In the genomic region with DNA sequence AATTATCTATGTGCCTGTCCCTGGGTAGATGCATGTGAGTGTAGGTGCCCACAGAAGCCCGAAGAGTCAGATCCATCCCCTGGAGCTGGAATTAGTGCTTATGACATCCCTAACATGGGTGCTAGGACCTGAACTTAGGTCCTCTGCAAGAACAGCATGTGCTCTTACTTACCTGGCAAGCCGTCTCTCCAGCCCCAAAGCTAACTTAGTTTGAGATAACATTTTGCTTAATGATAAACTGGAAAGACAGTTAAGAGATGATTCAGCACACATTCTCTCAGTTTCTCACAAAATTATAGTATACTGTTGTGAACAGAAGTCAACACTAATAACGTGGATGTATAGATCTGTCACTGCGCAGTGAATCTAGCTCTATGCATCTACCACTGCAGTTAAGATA, we compare ENCODE assay signal across 13 mouse cellular contexts.
"Had no signal": no experiment of that assay in that cellular context is flagged by ENCODE, and none has a peak within 500 bp of the region (broad histone marks: within the 10 kb centered on the region; RNA-seq: fewer than 3 reads in every experiment).

No protein-coding gene starts in this region.

- H3K27ac ChIP-seq: kidney, embryonic 15.5 days; limb, embryonic 12.5 days; lung, embryonic 15.5 days; macrophage; neural tube, embryonic 15.5 days had no signal

- DNase-seq: kidney, adult 2 months; kidney, postnatal 14 days; lung, postnatal 14 days; midbrain, embryonic 14.5 days; thymus, adult 18-20 months; thymus, postnatal 25 days had no signal

- H3K27me3 ChIP-seq: kidney, embryonic 15.5 days; limb, embryonic 12.5 days; lung, embryonic 15.5 days; neural tube, embryonic 15.5 days had no signal

- H3K4me1 ChIP-seq: kidney, embryonic 15.5 days; limb, embryonic 12.5 days; lung, embryonic 15.5 days; neural tube, embryonic 15.5 days had no signal

- H3K4me2 ChIP-seq: kidney, embryonic 15.5 days; limb, embryonic 12.5 days; lung, embryonic 15.5 days; neural tube, embryonic 15.5 days had no signal

- H3K9ac ChIP-seq: kidney, embryonic 15.5 days; limb, embryonic 12.5 days; lung, embryonic 15.5 days; neural tube, embryonic 15.5 days had no signal

- H3K9me3 ChIP-seq: kidney, embryonic 15.5 days; limb, embryonic 12.5 days; lung, embryonic 15.5 days; neural tube, embryonic 15.5 days had no signal

- H3K4me3 ChIP-seq: kidney, embryonic 15.5 days; limb, embryonic 12.5 days; lung, embryonic 15.5 days; myocyte; neural tube, embryonic 15.5 days had no signal

- ATAC-seq: intestine, embryonic 16.5 days had no signal
